Mouse (Mus musculus) megakaryocyte, embryonic 14.5 days (primary cell): ENCODE measurements around the gene Wwp2.

Experiments
- FLI1 ChIP-seq: IDR thresholded peaks from 2 replicates; pipeline ENCODE4 v1.6.1; 2012; ENCODE audit warnings: low read length, inconsistent platforms, mixed read lengths
- GATA1 ChIP-seq: IDR thresholded peaks from 3 replicates; pipeline ENCODE4 v1.6.1; 2012; ENCODE audit warnings: mixed read lengths, low read length, inconsistent platforms, borderline replicate concordance

DNA sequence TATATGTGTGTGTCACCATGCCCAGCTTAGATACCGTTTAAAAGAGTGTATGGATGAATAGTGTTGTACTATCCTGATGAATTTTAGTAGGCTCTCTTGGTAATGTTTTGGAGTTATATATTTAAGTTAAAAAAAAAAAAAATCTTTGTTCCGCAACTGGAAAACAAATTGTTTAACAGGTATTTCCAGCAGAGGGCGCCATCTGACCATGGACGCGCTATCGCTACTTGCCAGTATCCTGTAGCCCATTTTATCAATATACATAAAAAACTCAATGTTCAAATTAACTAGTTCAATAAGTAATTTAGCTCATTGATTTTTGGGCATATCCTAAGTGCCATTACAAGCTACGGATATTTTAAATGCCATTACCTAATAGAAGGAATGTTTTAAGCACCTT lies 166.9 kb downstream of the Wwp2 start:
- TF ChIP-seq FLI1: no peak
- no peak for TF ChIP-seq GATA1
